Mouse (Mus musculus) liver, postnatal 0 days (tissue): ENCODE results near the gene Slc30a1.

Experiments used
- CTCF ChIP-seq: sonication (generic); IDR thresholded peaks from 2 replicates; pipeline ENCODE4 v1.5.1; 2016; ENCODE audit warnings: antibody characterized with exemption, low read depth
- EP300 ChIP-seq: IDR thresholded peaks from 2 replicates; pipeline ENCODE4 v1.6.1; 2016; ENCODE audit warnings: antibody characterized with exemption, low read depth, mild to moderate bottlenecking

DNA sequence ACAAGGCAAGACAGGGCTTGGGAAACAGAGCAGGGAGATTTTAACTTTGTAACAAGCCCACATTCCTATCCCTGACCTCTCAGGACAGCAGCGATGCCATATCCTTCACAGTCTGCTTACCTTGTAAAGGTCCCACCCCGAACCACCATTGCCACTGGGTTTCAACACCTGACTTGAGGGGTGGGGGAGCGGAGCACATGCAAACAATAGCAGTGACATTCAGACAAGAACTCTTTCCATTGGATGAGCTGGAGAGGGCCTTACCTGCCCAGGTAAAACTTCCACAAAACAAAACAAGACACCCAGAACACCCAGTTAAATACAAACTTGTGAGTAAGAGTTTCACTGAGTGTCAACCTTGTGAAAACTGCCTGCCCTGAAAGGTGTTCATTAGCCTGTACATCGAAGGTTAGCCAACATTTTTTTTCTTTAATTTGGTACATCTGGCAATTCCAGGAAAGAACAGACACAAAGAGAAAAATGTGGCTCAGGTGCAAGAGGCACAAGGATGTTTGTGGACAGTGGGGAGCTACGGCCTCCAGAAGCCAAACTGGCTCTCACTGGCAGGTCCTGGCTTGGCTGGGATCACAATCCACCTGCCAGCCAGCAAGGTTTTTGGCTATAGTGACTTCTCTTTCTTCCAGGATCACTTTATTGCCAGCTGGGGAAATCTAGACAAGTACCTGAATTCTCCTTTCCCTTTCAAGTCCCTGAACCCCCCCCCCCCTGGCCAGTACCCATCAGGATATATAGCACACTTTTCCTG, 49.5 kb upstream of the Slc30a1 start:
- no peak for TF ChIP-seq CTCF
- no peak for TF ChIP-seq EP300
